Mouse (Mus musculus) B cell, adult 2 months (primary cell): Measurements from ENCODE around the gene Fbxo3.
A peak's percentile ranks its signal among the peaks of the same experiment; 100 is the strongest.
"Not testable (repeated sequence)": the region's sequence is repeated elsewhere in the genome, so short reads cannot be mapped to it uniquely, and the experiment has no call there.

ENCODE experiments used
- DNase-seq, 2 experiments: peaks; one replicate each; pipeline ENCODE4 v3.0.0; 2022

Gene Fbxo3

DNA sequence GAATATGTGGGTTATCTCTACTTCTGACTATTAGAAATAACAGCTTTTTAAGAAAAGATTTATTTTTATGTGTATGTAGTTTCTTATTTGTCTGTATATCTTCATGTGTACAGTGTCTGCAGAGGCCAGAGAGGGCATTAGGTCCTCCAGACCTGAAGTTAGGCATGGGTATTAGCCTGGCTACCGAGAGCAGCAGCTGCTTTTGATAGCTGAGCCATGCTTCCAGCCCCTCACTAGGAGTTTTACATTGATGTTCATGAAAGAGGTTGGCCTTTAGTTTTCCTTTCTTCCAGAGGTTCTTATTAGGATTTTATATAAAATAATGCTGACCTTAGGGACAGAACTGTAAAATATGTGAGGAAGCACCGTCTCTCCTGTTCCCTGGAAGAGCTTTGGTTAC is 10.7 kb downstream of the Fbxo3 start:
- no peak for DNase-seq

DNA sequence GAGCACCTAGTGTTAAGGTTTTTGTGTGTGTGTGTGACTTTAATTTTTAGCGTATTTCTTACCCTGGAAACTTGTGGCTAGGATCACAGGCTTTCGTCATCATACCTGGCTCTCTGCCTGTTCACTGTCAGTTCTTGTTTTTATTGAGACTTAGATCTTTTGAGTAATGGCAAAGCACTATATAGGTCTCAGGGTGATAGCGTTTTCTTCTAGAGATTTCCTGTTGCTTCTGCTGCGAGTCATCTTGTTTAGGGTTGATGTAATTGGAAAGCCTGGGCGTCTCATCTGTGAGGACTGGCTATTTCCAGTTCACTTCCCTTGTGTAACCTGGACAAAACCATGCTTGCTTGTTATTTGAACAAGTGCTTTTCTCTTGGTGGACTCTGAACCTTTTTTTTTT is 14.1 kb downstream of the Fbxo3 start:
- no peak for DNase-seq

DNA sequence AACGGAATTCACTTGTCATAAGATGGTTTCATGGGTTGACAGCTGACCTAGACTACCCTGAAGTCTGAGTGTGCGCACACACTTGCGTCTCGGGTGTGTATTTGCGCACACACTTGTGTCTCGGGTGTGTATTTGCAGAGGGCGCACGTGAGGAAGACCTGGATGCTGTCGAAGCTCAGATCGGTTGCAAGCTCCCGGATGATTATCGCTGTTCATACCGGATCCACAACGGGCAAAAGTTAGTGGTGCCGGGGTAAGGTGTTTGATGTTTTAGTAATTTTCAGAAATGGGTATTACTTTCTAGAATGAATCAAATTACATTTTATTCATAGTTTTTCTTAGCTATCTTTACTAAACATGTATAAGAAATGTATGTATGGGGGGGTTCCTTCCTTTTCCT is 15.2 kb downstream of the Fbxo3 start:
- no peak for DNase-seq

DNA sequence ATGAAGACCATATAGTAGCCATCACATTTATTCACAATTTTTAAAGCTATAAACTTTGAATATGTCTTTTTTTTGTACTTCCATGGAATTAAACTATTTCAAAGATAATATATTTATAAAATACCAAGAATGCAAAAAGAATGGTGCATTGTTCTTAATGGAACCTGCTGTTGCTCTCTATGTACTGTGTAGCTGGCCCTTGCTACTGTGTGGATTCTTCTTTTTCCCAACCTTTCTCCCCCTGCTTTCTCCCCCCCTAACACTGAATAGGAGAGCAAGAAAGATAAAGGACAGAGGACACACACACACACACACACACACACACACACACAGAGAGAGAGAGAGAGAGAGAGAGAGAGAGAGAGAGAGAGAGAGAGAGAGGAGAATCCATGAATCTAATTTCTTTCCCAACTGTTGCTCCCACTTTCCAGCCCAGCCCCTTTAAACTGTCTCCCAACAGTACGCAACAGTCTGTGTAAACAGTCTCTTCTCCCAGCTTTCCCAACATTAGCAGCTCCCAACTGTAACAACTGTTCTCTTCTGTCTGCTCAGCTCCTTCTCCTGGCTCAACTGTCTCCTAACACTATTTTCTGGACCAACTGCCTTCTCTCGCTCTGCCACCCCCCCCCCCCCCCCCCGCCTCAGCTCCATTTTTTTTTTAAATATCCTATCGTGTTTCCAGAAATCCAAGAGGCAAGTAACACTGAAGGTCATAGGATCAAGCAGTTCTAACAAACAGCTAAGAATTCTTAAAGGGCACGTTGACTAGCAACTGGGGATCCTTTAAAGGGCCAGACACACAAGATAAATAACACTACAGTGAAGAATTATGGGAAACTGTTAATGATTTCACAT is 16.3 kb downstream of the Fbxo3 start:
- DNase-seq: no peak

- DNase-seq: no peak
These were observed 17.1 kb downstream of the Fbxo3 start for GRCm38 (mm10) chr2:104044479-104045080.

- DNase-seq: no peak
These were observed 30.9 kb downstream of the Fbxo3 start for GRCm38 (mm10) chr2:104058381-104058780.

DNA sequence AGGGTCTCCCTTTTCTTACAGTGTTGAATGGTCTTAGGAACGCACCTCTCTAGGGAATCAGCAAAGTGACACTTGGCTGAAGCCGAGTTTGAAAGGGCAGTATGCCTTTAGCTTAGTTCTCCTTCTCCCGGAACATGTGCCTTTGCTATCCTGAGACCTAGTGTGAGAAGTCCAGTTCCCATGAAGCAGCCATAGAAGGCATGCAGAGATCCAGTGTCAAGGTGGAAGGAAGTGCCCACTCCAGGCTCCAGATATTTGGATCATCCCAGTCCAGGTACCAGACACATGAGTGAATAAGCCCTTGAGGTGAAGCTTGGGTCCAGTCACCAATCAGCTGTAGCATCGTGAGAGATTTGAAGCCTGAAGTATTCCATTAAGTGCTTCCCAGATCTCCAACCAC is 31.4 kb downstream of the Fbxo3 start:
- DNase-seq: no peak

DNA sequence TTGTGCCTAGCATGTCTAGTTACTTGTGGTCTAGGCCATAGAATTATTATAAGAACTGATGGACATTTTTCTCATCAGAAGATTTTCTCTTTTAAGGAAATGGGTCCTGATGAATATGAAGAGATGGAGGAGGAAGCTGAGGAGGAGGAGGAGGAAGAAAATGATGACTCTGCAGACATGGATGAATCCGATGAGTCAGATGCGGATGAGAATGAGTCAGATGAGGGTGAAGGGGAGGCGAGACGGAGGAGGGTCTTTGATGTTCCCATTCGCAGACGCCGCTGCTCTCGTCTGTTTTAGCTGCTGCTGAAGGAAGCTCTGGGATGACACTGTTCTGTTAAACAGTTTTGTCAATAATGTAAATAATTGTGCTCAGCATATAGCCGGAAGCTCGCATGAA is 32.3 kb downstream of the Fbxo3 start:
- DNase-seq: no peak

- DNase-seq: no peak
These were observed 33.5 kb downstream of the Fbxo3 start for GRCm38 (mm10) chr2:104060996-104061395.

- DNase-seq: no peak
These were observed 35.1 kb downstream of the Fbxo3 start for GRCm38 (mm10) chr2:104062665-104063064.

DNA sequence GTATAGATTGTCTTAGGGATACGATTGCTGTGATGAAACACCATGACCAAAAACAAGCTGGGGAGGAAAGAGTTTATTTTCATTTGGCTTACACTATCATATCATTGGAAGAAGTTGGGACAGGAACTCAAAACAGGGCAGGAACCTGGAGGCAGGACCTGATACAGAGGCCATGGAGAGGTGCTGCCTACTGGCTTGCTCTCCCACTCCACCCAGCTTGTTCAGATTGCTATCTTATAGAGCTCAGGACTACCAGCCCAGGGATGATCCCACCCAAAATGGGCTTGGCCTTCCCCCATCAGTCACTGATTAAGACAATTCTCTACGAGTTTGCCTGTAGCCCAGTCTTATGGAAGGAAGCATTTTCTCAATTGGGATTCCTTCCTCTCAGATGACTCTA is 36.6 kb downstream of the Fbxo3 start:
- DNase-seq: no peak

GRCm38 (mm10) chr2:104065526-104065925 is 38.0 kb downstream of the Fbxo3 start, which contains the start of gene Gm10912:
TSS of gene Gm10912 (plus strand) at chr2:104065826.
- DNase-seq: not testable (repeated sequence)

DNA sequence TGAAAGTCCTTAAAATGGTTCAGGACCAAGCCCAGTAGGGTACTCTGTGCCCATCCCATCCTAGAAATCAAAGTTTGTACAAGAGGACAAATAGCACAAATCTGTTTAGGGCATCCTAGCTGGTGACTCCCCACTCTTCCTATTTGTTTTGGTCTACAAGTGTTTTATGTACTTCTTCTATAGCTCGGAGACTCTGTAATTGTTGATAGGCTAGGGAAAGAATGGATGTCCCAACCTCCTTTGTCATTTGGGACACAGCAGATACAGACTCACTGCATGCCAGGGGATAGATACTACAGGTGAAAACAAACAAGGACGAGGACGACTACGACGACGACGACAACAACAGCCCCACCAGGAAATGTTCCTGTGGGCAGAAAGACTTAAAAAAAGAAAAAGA is 40.9 kb downstream of the Fbxo3 start, which contains the start of gene Gm10799:
Gm10799 (minus strand) TSS at position 101 of the 400 bp plus-strand sequence.
- DNase-seq: not testable (repeated sequence)

GRCm38 (mm10) chr2:104069704-104070185 is 42.2 kb downstream of the Fbxo3 start, which contains the start of gene Cd59b:
TSS of gene Cd59b (plus strand) at chr2:104069849.
- DNase-seq: peak; percentile 67 to 72

- not testable (repeated sequence) for DNase-seq
These were observed 50.8 kb downstream of the Fbxo3 start for GRCm38 (mm10) chr2:104078285-104078684.

DNA sequence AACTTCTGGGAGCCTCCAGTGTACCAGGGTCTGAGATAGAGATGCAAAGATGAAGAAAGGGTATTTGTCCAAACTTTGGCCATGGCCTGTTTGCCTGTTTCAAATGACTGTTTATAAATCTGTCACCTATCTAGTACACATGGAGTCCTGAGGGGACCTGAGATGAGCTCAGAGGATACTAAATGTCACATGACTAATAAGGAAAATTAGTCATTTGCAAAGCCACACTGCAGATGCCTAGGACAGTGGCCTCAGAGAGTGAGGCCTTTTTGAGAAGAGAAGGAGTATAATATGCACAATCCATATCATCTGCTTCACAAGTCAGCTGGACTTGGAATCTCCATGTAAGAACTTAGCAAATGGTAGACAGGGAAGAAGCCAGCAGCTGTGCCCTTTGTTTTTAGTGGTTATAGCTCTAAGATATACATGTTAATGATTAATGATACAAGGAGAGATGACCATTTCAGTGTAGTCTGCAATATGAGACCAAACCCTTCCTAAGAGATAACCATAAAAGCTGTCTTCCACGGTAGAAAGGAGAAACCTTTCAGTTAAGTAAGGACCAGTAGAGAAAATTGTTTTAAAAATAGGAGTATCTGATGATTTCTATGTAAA is 54.0 kb downstream of the Fbxo3 start:
- not testable (repeated sequence) for DNase-seq

DNA sequence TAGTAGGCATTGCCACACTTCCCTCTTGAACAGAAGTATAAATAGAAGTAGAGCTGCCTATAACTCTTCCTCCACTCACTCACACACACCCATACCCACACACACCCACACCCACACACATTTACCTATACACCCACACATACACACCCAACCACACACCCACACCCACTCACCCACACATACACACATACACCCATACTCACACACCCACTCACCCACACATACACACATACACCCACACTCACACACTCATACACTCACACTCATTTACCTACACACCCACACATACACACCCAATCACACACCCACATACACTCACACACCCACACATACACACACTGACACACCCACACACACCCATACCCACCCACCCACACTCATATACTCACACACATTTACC is 55.0 kb downstream of the Fbxo3 start:
- DNase-seq: no peak

- not testable (repeated sequence) for DNase-seq
These were observed 56.5 kb downstream of the Fbxo3 start for GRCm38 (mm10) chr2:104084027-104084426.

DNA sequence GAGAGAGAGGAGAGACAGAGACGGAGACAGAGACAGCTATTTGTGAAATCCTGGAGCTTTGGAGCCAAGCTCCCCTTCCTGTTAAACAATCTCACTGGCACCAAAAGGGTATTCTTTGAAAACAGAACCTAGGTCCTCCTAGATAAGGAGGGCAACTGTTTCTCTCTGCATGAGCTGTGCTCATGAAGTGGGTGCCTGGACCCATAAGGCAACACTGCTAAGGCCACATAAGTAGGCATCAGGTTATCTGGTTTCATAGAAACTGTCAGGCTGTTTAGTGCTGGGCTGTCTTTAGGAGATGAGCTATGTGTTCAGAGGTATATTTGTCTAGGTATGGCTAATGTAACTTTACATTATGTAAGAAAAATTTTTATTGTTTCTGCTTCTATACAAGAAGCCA is 60.0 kb downstream of the Fbxo3 start:
- not testable (repeated sequence) for DNase-seq

GRCm38 (mm10) chr2:104093305-104093704 is 65.8 kb downstream of the Fbxo3 start:
- no peak for DNase-seq

- peak; percentile 62 to 70 for DNase-seq
These were observed 68.3 kb downstream of the Fbxo3 start, which contains the start of gene Cd59a for GRCm38 (mm10) chr2:104095741-104096213. TSS of gene Cd59a (plus strand) at chr2:104095801.

GRCm38 (mm10) chr2:104096256-104096655 is 68.7 kb downstream of the Fbxo3 start:
- no peak for DNase-seq

- not testable (repeated sequence) for DNase-seq
These were observed 69.3 kb downstream of the Fbxo3 start for GRCm38 (mm10) chr2:104096796-104097195.
